Mouse (Mus musculus) forebrain, embryonic 10.5 days (tissue): Measurements from ENCODE around the gene Tsga10. TPM values are rescaled to one million over a fixed set of nuclear protein-coding genes. Genes with fewer than 3 reads are reported as not detected.
"Not testable (repeated sequence)": the region's sequence is repeated elsewhere in the genome, so short reads cannot be mapped to it uniquely, and the experiment has no call there.

Experiments
- DNase-seq: peaks from one replicate; pipeline ENCODE4 v3.0.0-alpha.2; 2017; ENCODE audit warnings: low spot score; ENCODE audit errors: extremely low spot score
- H3K27ac ChIP-seq: fragments of 300-500 bp; sonication (generic); 2 replicates; pipeline ENCODE4 v1.5.1; 2016; ENCODE audit warnings: mild to moderate bottlenecking
- H3K27me3 ChIP-seq: fragments of 300-500 bp; sonication (generic); 2 replicates; pipeline ENCODE4 v1.6.1; 2016; ENCODE audit warnings: mild to moderate bottlenecking; ENCODE audit not compliant: poor library complexity, severe bottlenecking
- H3K36me3 ChIP-seq: fragments of 300-500 bp; sonication (generic); replicated peaks from 2 replicates; pipeline ENCODE4 v1.6.1; 2016; ENCODE audit warnings: mild to moderate bottlenecking, moderate library complexity
- H3K4me1 ChIP-seq: fragments of 300-500 bp; sonication (generic); 2 replicates; pipeline ENCODE4 v1.6.1; 2016
- H3K4me3 ChIP-seq: fragments of 300-500 bp; sonication (generic); 2 replicates; pipeline ENCODE4 v1.5.1; 2016; ENCODE audit warnings: mild to moderate bottlenecking, moderate library complexity
- H3K9me3 ChIP-seq: fragments of 300-500 bp; sonication (generic); 2 replicates; pipeline ENCODE4 v1.6.1; 2016; ENCODE audit warnings: mild to moderate bottlenecking, moderate library complexity
- WGBS: fragments of 180-500 bp; shearing (Covaris S2); methylation state at CpG from one replicate; pipeline ENCODE4 v1.1.7; 2016; 5-methylcytosine and 5-hydroxymethylcytosine counted together
- polyA plus RNA-seq: library from polyadenylated mRNA; unstranded; fragments of >200 nt; fragmentation: Nextera tagmentation; extraction: Ambion mirVana; gene quantifications from 2 replicates; pipeline ENCODE4 v1.2.1, GENCODE M21; 2016

Gene Tsga10
- polyA plus RNA-seq, 1 experiment from 2014 or later: 10.4 TPM

DNA sequence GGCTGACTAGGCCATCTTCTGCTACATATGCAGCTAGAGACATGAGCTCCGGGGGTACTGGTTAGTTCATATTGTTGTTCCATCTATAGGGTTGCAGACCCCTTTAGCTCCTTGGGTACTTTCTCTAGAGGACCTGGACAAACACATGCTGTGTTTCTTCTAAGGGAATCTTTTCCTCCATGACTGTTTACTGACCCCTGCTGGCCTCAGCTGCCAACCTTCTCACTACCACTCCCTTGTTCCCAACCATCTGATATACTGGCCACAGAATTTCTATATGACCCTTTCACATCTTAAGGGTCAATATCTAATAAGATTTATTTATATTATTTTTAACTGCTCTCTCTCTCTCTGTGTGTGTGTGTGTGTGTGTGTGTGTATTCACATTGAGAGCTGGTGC, 63.9 kb downstream of the Tsga10 start:
- not testable (repeated sequence) for H3K27me3 ChIP-seq, DNase-seq, H3K27ac ChIP-seq, H3K36me3 ChIP-seq, H3K4me1 ChIP-seq, H3K4me3 ChIP-seq, H3K9me3 ChIP-seq
- 78% methylated on average over 1 of the region's 1 CpGs for WGBS

- DNase-seq: no peak
- Histone ChIP-seq H3K4me3 (no peak overlapping the region), H3K4me1 (no peaks in the 10 kb centered on the region), H3K27me3 (no peaks in the 10 kb centered on the region), H3K36me3 (no peaks in the 10 kb centered on the region), H3K27ac (no peak overlapping the region), H3K9me3 (no peaks in the 10 kb centered on the region)
- 93% methylated on average over 2 of the region's 2 CpGs for WGBS
Observed at GRCm38 (mm10) chr1:37800298-37800697, 65.9 kb downstream of the Tsga10 start.

DNA sequence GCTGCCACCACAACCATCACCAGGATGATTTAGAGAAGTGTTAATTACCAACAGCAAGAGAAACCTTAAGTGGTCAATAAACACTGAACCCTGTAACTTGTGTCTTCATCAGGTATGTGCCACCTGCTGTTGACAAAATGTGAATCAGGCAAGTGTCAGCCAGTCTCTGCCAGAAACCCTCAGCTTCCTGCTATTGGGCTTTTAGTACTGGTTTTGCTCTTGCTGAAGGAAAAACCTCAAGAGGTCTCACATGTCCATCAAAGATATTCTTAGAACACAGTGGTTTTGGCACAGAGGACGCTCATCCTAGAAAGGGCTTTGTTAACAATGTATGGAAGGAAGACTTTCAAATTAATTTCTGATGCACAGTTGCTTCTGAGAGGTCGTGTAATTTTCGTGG, 66.7 kb downstream of the Tsga10 start:
- no peaks in the 10 kb centered on the region for H3K36me3 ChIP-seq
- DNase-seq: no peak
- no peaks in the 10 kb centered on the region for H3K27me3 ChIP-seq
- H3K4me1 ChIP-seq: no peaks in the 10 kb centered on the region
- WGBS: 70% methylated on average over 3 of the region's 3 CpGs
- no peaks in the 10 kb centered on the region for H3K9me3 ChIP-seq
- no peak overlapping the region for H3K27ac ChIP-seq
- H3K4me3 ChIP-seq: no peak overlapping the region

- Histone ChIP-seq H3K36me3 (no peaks in the 10 kb centered on the region), H3K4me1 (no peaks in the 10 kb centered on the region), H3K4me3 (no peak overlapping the region), H3K27me3 (no peaks in the 10 kb centered on the region), H3K9me3 (no peaks in the 10 kb centered on the region), H3K27ac (no peak overlapping the region)
- DNase-seq: no peak
Observed at GRCm38 (mm10) chr1:37759407-37759806, 106.8 kb downstream of the Tsga10 start.

DNA sequence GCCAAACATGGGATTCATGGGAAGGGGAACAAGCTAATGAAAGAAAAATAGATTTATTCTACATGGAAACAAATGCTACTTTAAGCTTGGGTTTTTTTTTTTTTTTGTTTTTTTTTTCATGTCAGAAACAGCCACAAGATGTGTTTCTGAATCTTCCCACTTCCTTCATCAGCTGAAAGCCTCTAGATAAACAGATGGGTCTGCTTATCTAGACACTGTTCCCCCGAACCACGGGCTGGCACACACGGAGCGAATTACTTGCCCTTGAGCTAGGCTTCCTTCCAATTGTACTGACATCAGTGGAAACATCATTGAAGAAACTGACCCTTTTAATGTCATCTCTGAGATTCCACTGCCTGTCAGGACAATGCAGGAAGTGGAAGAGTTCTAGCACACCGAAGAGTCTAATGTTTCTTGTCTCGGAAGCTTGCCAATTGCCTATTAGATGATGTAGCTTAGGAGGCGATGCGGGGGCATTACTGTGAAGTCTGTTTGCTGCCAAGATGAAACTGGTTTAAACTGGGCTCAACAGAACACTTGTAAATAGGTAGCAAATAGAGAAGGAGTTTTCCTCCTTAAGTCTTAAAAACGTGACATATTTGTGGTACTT, 121.5 kb downstream of the Tsga10 start:
- WGBS: 87% methylated on average over 9 of the region's 9 CpGs

GRCm38 (mm10) chr1:37742602-37743270, 123.5 kb downstream of the Tsga10 start:
- no peaks in the 10 kb centered on the region for H3K36me3 ChIP-seq
- no peaks in the 10 kb centered on the region for H3K27me3 ChIP-seq
- 46% methylated on average over 14 of the region's 14 CpGs for WGBS
- no peak overlapping the region for H3K4me3 ChIP-seq
- H3K9me3 ChIP-seq: 0 out of 2 replicates have a peak, but pooled peaks cover 2% of the 10 kb centered on the region
- H3K27ac ChIP-seq: no peak overlapping the region
- H3K4me1 ChIP-seq: peaks cover 7% of the 10 kb centered on the region
- no peak for DNase-seq

More for the DNA sequence above, 121.5 kb downstream of the Tsga10 start:
- H3K4me3 ChIP-seq: no peak overlapping the region
- H3K27ac ChIP-seq: no peak overlapping the region
- peaks cover 7% of the 10 kb centered on the region for H3K4me1 ChIP-seq
- H3K36me3 ChIP-seq: no peaks in the 10 kb centered on the region
- no peaks in the 10 kb centered on the region for H3K27me3 ChIP-seq
- H3K9me3 ChIP-seq: 0 out of 2 replicates have a peak, but pooled peaks cover 2% of the 10 kb centered on the region
- DNase-seq: no peak

DNA sequence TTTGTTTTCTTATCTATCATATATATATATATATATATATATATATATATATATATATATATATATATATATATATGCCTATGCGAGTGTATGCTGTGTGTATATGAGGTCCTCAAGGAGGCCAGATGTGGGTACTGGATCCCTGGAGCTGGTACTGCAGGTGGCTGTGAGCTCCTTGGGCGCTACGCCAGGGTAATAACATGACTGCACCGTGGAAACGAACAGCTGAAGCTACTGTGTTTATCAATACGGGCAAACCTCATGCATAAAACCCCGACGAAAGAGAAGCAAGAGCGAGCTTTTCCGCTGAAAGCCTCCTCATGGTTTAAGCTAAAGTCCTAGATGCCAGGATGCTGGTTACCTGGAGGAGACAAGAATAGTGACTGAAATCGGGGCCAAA, 124.1 kb downstream of the Tsga10 start:
- no peaks in the 10 kb centered on the region for H3K27me3 ChIP-seq
- no peaks in the 10 kb centered on the region for H3K36me3 ChIP-seq
- H3K4me1 ChIP-seq: peaks cover 7% of the 10 kb centered on the region
- 0 out of 2 replicates have a peak, but pooled peaks cover 2% of the 10 kb centered on the region for H3K9me3 ChIP-seq
- H3K4me3 ChIP-seq: no peak overlapping the region
- no peak for DNase-seq
- no peak overlapping the region for H3K27ac ChIP-seq
- 90% methylated on average over 11 of the region's 11 CpGs for WGBS

DNA sequence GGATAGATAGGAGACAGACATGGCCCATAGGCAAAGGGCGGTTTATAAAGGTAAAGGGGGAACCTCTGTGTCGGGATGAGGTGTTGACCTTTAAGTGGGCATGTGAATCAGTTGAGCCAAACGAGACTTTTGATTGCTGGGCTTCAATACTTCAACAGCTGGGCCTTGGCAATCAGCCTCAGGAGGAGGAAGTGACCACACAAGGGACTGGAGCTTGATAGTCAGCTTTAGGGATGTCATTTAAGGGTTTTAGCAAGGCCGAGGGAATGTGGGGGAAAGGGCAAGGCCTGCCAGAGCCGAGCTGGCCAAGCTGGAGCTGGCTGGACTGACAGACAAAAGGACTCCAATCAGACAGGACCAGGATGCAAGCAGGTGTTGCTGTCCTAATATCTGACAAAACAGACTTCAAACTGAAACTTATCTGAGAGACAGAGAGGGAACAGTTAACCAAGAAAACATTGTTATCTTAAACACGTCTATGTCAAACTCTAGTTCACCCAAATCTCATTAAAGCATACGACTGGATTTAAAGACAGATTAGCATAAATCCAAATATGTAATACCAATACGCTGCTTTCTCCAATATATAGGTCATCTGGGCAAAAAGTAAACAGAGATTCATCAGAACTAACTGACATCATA, 125.9 kb downstream of the Tsga10 start:
- Histone ChIP-seq H3K36me3 (no peaks in the 10 kb centered on the region), H3K27me3 (no peaks in the 10 kb centered on the region), H3K4me1 (peaks cover 7% of the 10 kb centered on the region), H3K4me3 (no peak overlapping the region), H3K9me3 (no peaks in the 10 kb centered on the region), H3K27ac (no peak overlapping the region)
- no peak for DNase-seq
- 84% methylated on average over 8 of the region's 8 CpGs for WGBS

GRCm38 (mm10) chr1:37738895-37739294, 127.3 kb downstream of the Tsga10 start:
- Histone ChIP-seq H3K27ac (no peak overlapping the region), H3K27me3 (no peaks in the 10 kb centered on the region), H3K4me1 (peaks cover 7% of the 10 kb centered on the region), H3K4me3 (no peak overlapping the region), H3K9me3 (no peaks in the 10 kb centered on the region), H3K36me3 (no peaks in the 10 kb centered on the region)
- 78% methylated on average over 2 of the region's 2 CpGs for WGBS
- no peak for DNase-seq

- H3K4me1 ChIP-seq: no peaks in the 10 kb centered on the region
- 86% methylated on average over 4 of the region's 4 CpGs for WGBS
- H3K27ac ChIP-seq: no peak overlapping the region
- no peaks in the 10 kb centered on the region for H3K36me3 ChIP-seq
- no peak for DNase-seq
- H3K27me3 ChIP-seq: no peaks in the 10 kb centered on the region
- H3K4me3 ChIP-seq: no peak overlapping the region
- no peaks in the 10 kb centered on the region for H3K9me3 ChIP-seq
Observed at GRCm38 (mm10) chr1:37737045-37737444, 129.2 kb downstream of the Tsga10 start.

DNA sequence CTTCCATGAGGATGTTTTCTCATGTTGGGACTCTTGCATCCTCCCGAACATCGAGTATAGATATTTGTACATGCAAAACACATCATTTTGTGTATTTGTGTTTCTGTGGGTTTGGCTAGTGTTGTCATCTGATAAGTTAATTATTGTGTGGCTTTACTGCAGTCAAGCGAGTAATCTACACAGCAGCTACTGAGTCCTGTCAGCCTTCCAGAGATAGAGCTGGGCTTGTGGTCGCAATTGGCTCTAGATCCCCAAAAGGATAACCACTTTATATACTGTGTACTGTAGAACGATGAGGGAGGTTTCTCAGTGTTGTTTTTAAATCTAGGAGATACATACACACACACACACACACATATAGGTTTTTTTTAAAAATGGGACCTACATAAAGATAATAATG, 130.3 kb downstream of the Tsga10 start:
- no peaks in the 10 kb centered on the region for H3K9me3 ChIP-seq
- no peak overlapping the region for H3K4me3 ChIP-seq
- H3K36me3 ChIP-seq: no peaks in the 10 kb centered on the region
- WGBS: 93% methylated on average over 5 of the region's 5 CpGs
- DNase-seq: no peak
- no peak overlapping the region for H3K27ac ChIP-seq
- no peaks in the 10 kb centered on the region for H3K27me3 ChIP-seq
- H3K4me1 ChIP-seq: no peaks in the 10 kb centered on the region

DNA sequence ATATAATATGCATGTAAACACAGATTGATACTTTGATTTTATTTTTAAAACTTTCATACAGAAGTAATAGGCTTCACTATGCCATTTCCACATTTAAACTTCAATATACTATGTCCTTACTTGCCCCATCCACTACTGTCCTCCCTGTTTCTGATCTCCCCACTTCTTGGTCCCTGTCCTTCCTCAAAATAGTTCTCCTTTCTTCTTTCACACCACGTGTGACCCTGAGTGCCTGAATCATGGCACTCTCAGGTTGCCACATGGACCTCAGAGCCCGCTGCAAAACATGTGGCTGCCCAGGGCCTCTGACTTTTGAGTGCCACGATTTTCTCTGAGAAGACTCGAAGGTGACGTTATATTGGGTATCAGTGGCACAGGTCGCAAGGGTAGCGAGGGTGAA, 131.4 kb downstream of the Tsga10 start:
- WGBS: 82% methylated on average over 7 of the region's 7 CpGs
- Histone ChIP-seq H3K4me3 (no peak overlapping the region), H3K27ac (no peak overlapping the region), H3K36me3 (no peaks in the 10 kb centered on the region), H3K9me3 (no peaks in the 10 kb centered on the region), H3K27me3 (no peaks in the 10 kb centered on the region), H3K4me1 (no peaks in the 10 kb centered on the region)
- DNase-seq: no peak

DNA sequence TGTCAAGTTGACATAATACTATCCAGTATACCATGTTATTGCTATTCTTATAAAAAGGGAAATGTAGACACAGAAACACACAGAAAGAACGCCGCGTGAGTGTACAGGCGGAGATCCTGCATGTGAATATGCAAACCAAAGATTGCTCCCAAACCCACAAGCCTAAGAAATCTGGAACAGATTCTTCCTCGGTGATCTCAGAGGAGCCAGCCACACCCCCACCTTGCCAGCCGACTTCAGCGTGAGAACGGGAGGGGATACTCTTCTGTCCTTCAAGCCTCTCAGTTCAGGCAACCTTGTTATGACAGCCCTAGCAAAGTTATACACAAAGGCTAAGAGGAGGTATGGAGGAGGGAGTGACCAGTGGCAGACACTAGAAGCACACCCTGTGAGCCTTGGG, 136.9 kb downstream of the Tsga10 start:
- H3K9me3 ChIP-seq: no peaks in the 10 kb centered on the region
- H3K4me3 ChIP-seq: no peak overlapping the region
- WGBS: 91% methylated on average over 8 of the region's 8 CpGs
- H3K27ac ChIP-seq: no peak overlapping the region
- DNase-seq: no peak
- no peaks in the 10 kb centered on the region for H3K36me3 ChIP-seq
- no peaks in the 10 kb centered on the region for H3K4me1 ChIP-seq
- H3K27me3 ChIP-seq: no peaks in the 10 kb centered on the region
